Mouse (Mus musculus): ENCODE measurements around the gene Fbxw7. TPM values are rescaled to one million over a fixed set of nuclear protein-coding genes. Genes with fewer than 3 reads are reported as not detected.

Gene Fbxw7
- polyA plus RNA-seq, 1 experiment from 2014 or later, result 24.4 TPM

DNA sequence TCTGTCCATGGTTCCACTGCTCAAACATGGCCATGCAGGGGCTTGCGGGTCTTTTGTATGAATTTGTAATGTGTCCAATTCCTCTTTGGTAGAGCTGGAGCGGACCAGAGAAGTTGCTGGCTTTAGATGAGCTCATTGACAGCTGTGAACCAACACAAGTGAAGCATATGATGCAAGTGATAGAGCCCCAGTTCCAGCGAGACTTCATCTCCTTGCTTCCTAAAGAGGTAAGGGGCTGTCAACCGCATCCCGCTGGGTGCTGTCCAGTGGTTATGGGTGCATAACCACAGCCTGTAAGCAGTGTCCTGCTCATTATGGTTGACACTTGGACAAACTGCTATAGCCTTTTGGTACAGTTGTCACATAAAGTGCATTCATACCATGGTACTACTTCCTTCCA, 150.1 kb downstream of the Fbxw7 start:
- Histone ChIP-seq H3K4me3 (ENCODE audit: inconsistent target) (no peak overlapping the region), H3K79me2 (ENCODE audit: inconsistent target) (no peaks in the 10 kb centered on the region), H3K27ac (no peak overlapping the region), H3K36me3 (ENCODE audit: inconsistent target) (peaks cover 24% of the 10 kb centered on the region)
- 98% methylated on average over 5 of the region's 5 CpGs for WGBS (ENCODE audit: missing documents)

DNA sequence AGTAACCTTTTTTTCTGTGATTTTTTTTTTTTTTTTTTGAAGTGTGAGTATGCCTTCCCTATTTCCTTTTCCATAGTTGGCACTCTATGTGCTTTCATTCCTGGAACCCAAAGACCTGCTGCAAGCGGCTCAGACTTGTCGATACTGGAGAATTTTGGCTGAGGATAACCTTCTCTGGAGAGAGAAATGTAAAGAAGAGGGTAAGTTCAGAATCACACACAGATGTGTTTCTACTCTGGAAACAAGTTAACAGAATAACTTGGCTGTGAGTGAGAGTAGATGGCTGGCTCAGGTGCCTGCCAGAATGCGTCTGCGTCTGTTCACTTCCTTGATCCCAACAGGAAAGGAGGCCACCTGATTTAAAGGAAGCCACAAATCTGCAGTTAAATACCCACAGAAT, 152.3 kb downstream of the Fbxw7 start:
- H3K27ac ChIP-seq, result no peak overlapping the region
- peaks cover 42% of the 10 kb centered on the region for H3K36me3 ChIP-seq (ENCODE audit: inconsistent target)

DNA sequence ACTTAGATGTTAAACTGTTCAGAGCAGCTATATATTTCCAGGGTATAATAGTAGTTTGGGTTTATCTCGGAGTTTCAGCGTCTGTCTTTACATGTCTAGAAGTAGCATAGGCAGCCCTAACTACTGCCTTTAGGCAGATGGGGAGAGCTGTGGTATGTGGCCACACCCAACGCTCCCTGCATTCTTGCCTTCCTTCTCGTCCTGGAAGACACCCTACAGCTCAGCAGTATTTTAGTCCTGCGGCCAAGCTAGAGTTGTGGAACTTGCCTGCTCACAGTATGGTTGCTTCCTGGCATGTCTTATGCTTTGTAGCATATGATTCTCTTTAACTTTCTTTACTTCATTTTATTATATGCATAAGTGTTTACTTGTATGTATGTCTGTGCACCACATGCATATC, 156.5 kb downstream of the Fbxw7 start:
- 94% methylated on average over 5 of the region's 5 CpGs for WGBS (ENCODE audit: missing documents)

More for the DNA sequence above, 152.3 kb downstream of the Fbxw7 start:
- 95% methylated on average over 4 of the region's 4 CpGs for WGBS (ENCODE audit: missing documents)
- no peak overlapping the region for H3K4me3 ChIP-seq (ENCODE audit: inconsistent target)
- no peaks in the 10 kb centered on the region for H3K79me2 ChIP-seq (ENCODE audit: inconsistent target)

DNA sequence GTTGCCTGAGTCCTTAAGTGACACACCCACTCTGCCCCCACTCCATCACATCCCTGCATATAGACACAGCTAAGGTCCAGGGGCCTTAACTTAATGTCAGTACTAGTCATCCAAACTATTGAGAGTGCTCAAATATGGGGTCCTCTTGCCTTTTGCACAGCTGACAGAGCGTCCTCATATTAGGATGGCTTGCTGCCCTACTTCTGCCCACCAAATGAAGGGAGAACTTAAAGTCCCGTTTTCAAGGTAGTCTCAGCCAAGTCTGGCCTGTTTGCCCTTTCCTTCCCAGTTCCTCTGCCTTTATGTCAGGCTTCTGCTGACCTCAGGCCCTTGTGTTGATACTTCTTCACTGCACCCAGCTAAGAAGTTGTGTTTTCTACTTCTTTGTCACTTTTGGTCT, 157.8 kb downstream of the Fbxw7 start:
- H3K79me2 ChIP-seq (ENCODE audit: inconsistent target), result no peaks in the 10 kb centered on the region
- no peak overlapping the region for H3K4me3 ChIP-seq (ENCODE audit: inconsistent target)
- no peak overlapping the region for H3K27ac ChIP-seq
- 100% methylated on average over 2 of the region's 2 CpGs for WGBS (ENCODE audit: missing documents)
- H3K36me3 ChIP-seq (ENCODE audit: inconsistent target), result peaks cover 78% of the 10 kb centered on the region

More for the DNA sequence above, 156.5 kb downstream of the Fbxw7 start:
- H3K36me3 ChIP-seq (ENCODE audit: inconsistent target), result peaks cover 67% of the 10 kb centered on the region
- no peak overlapping the region for H3K27ac ChIP-seq
- H3K79me2 ChIP-seq (ENCODE audit: inconsistent target), result no peaks in the 10 kb centered on the region
- no peak overlapping the region for H3K4me3 ChIP-seq (ENCODE audit: inconsistent target)

DNA sequence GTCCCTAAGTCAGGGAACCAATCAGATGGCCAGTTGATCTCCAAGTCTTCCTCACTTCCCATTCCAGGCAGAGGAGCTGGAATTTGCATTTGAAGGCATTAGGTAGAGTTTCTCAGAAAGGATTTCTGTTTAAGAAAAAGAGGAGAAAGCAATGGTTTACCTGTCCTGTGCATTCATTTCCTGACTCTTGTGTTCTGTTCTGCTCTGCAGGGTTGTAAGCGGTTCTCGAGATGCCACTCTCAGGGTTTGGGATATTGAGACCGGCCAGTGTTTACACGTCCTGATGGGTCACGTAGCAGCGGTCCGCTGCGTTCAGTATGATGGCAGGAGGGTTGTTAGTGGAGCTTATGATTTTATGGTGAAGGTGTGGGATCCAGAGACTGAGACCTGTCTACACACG, 159.1 kb downstream of the Fbxw7 start:
- Histone ChIP-seq H3K4me3 (ENCODE audit: inconsistent target) (no peak overlapping the region), H3K79me2 (ENCODE audit: inconsistent target) (no peaks in the 10 kb centered on the region), H3K27ac (no peak overlapping the region), H3K36me3 (ENCODE audit: inconsistent target) (peaks cover 84% of the 10 kb centered on the region)
- WGBS (ENCODE audit: missing documents), result 91% methylated on average over 9 of the region's 9 CpGs

DNA sequence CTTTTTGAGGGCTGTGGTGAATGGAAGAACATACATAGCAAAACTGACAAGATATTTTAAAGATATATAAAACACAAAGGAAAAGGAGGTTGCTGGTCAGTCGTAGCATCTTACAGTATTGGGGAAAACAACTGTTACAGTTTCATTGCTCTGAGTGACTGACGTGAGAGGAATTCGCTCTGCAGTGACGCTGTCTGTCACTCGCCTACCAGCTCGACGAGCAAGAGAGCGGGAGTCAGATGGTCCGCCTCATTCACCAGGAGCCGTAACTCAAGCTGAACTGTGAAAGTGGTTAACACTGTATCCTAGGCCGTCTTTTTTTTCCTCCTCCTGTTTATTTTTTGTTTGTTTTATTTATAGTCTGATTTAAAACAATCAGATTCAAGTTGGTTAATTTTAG, 163.6 kb downstream of the Fbxw7 start:
- Histone ChIP-seq H3K36me3 (ENCODE audit: inconsistent target) (peaks cover 57% of the 10 kb centered on the region), H3K79me2 (ENCODE audit: inconsistent target) (no peaks in the 10 kb centered on the region), H3K4me3 (ENCODE audit: inconsistent target) (no peak overlapping the region), H3K27ac (no peak overlapping the region)
- 90% methylated on average over 7 of the region's 11 CpGs for WGBS (ENCODE audit: missing documents)

DNA sequence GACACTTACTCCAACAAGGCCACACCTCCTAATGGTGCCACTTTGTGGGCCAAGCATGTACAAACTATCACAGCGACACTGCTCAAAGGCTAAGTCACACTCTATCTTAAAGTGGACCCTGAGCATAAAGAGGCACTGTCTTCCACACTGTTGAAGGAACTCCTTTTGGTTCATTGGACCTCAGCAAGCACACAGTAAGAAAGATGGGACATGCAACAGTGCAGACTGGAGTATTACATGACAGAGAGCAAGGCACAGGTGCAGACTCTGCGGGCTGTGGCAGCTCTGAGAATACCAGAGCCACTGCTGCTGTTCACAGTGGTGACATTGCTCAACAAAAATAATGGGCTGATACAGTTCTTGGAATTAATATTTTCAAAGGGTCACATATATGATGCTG, 165.1 kb downstream of the Fbxw7 start:
- Histone ChIP-seq H3K27ac (no peak overlapping the region), H3K4me3 (ENCODE audit: inconsistent target) (no peak overlapping the region), H3K79me2 (ENCODE audit: inconsistent target) (no peaks in the 10 kb centered on the region), H3K36me3 (ENCODE audit: inconsistent target) (peaks cover 42% of the 10 kb centered on the region)
- 96% methylated on average over 2 of the region's 2 CpGs for WGBS (ENCODE audit: missing documents)

DNA sequence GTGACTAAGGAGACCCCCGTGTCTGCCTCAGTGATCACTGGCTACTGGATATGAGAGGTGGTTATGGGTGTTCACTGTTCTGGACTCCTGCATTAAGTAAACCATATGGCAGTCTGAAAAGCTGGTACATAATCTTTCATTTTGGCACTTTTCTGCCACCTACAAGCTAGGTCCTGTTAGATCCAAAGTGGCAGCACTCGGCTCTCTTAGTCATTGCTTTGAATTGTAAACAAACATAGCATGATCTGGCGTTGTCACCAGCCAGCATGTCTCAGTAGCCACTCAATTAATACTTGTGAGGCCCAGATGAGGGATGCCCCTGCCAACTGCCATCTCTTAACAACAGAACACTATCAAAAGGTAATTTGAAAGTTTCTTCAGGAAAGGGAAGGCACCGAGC, 167.6 kb downstream of the Fbxw7 start:
- Histone ChIP-seq H3K4me3 (ENCODE audit: inconsistent target) (no peak overlapping the region), H3K36me3 (ENCODE audit: inconsistent target) (peaks cover 18% of the 10 kb centered on the region; the same call in 1 of the 2 replicates), H3K27ac (no peak overlapping the region), H3K79me2 (ENCODE audit: inconsistent target) (no peaks in the 10 kb centered on the region)
- 95% methylated on average over 4 of the region's 4 CpGs for WGBS (ENCODE audit: missing documents)

DNA sequence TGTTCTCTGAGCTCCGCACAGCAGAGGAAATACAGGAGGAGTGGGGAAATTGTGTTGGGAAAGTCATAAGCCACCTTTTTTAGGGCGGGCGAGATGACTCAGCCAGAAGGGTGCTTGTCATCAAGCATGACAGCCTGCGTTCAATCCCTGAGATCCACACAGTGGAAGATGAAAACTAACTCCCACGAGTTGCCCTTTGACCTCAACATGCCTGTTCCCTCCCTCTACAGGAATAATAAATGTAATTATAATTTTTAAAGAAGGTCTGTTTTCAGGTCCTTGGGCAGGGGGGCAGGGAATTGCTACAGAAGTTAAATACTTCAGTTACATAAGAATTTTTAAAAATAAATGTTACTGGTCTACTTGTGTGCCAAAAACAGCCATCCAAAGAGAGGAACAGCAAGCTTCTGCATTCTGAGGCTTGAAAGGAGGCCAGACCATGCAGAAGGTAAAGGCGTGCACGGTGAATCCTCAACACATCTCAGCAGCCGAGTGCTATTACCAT, 170.1 kb downstream of the Fbxw7 start:
- Histone ChIP-seq H3K36me3 (ENCODE audit: inconsistent target) (no peaks in the 10 kb centered on the region), H3K79me2 (ENCODE audit: inconsistent target) (no peaks in the 10 kb centered on the region), H3K4me3 (ENCODE audit: inconsistent target) (no peak overlapping the region), H3K27ac (no peak overlapping the region)
- 82% methylated on average over 8 of the region's 8 CpGs for WGBS (ENCODE audit: missing documents)

DNA sequence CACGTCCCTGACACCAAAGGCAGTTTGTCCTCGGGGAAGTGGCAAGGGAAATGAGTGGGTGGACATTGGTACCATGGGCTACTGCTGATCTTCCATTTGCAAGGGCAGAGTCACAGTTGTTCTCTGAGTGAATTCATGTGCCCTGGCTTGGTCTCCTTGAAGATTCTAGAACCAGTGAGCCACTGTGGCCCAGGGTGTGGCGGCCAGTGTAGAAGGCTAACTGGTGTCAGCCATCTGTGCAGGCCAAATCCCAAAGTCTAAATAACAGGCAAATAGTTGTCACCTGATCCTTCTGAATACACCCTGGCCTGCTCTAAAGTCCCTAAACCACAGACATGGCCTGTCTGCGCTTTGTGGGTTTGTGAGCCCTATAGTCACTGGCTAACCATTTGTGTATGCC, 173.8 kb downstream of the Fbxw7 start:
- no peaks in the 10 kb centered on the region for H3K36me3 ChIP-seq (ENCODE audit: inconsistent target)
- no peaks in the 10 kb centered on the region for H3K79me2 ChIP-seq (ENCODE audit: inconsistent target)
- 94% methylated on average over 4 of the region's 4 CpGs for WGBS (ENCODE audit: missing documents)

DNA sequence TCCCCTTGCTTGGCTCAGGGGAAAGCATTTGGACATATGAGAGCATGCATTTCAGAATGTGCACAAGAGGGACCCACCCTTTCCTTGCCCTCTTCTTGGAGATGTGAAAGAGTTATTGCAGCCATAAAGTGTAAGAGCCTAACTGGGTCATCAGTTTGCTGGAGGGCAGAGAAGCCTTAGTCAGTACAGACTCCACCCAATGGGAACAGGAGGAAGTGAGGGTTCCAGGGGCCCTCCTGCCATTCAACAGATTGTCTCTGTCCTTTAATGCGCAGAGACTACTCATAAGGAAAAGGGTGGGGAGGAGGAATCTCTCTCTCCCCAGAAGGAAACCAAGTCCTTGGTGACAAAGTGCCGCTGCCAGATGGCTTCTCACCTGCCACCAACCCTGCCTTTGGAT, 190.2 kb downstream of the Fbxw7 start:
- Histone ChIP-seq H3K27ac (no peak overlapping the region), H3K79me2 (ENCODE audit: inconsistent target) (no peaks in the 10 kb centered on the region), H3K36me3 (ENCODE audit: inconsistent target) (no peaks in the 10 kb centered on the region), H3K4me3 (ENCODE audit: inconsistent target) (no peak overlapping the region)
- WGBS (ENCODE audit: missing documents), result 89% methylated on average over 2 of the region's 2 CpGs

More for the DNA sequence above, 173.8 kb downstream of the Fbxw7 start:
- H3K4me3 ChIP-seq (ENCODE audit: inconsistent target), result no peak overlapping the region
- H3K27ac ChIP-seq, result no peak overlapping the region

DNA sequence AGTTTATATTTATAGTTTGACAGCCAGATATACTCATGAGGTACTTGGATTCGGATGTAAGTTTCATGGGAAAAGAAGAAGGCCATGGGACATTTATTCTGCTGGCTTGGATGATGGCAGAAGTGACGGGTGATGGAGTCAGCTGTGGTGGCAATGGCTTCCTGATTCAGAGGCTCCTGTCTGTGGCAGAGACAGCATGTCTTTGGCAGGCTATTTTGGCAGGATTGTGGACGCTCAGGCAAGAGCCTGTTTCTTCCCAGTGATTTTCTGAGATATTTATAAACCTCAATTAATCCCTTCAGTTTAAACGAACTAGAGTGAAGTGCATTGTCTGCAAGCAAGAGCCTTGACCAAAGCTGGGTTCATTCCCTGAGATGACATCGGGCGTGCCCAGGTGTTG, 197.8 kb downstream of the Fbxw7 start:
- Histone ChIP-seq H3K36me3 (ENCODE audit: inconsistent target) (no peaks in the 10 kb centered on the region), H3K4me3 (ENCODE audit: inconsistent target) (no peak overlapping the region), H3K27ac (no peak overlapping the region), H3K79me2 (ENCODE audit: inconsistent target) (no peaks in the 10 kb centered on the region)
- 90% methylated on average over 6 of the region's 6 CpGs for WGBS (ENCODE audit: missing documents)

DNA sequence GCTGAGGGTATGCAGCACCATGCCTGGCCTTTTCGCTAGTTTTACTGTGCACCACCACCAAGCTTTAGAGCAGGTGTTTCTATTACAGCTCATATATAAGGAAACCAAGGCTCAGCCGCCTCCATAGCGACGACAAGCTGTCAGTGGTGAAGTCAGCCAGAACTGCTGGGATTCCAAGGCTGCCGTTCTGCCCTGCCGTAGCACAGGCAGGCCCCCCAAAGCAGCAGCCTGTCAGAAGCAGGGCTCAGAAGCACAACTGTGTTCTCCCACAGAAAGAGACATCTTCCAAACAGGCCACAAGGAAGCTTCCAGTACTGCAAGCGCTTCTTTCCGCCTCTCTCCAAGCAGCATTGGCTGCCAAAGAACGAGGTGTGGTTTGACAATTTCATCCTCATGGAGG, 200.6 kb downstream of the Fbxw7 start:
- H3K36me3 ChIP-seq (ENCODE audit: inconsistent target), result no peaks in the 10 kb centered on the region
- H3K4me3 ChIP-seq (ENCODE audit: inconsistent target), result no peak overlapping the region
- no peak overlapping the region for H3K27ac ChIP-seq
- WGBS (ENCODE audit: missing documents), result 94% methylated on average over 9 of the region's 9 CpGs
- no peaks in the 10 kb centered on the region for H3K79me2 ChIP-seq (ENCODE audit: inconsistent target)

DNA sequence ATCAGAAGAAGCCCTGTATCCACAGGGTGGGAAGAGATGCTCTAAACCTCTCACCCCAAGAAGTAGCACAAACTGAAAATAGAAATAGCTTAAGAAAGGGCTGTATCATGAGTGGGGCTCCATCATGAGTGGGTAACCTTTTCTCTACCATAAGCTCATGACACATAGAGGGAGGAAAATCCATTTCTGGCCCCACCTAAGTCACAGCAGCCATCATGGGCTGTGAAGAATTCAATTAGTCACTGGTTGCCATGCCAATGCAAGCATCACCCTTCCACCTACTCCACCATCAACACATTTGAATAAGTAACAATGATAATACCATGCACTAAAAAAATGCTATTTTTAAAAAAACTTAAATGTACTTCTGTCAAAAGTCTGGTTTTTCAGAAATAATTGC, 205.1 kb downstream of the Fbxw7 start:
- no peak overlapping the region for H3K4me3 ChIP-seq (ENCODE audit: inconsistent target)
- H3K27ac ChIP-seq, result no peak overlapping the region
- H3K36me3 ChIP-seq (ENCODE audit: inconsistent target), result no peaks in the 10 kb centered on the region
- H3K79me2 ChIP-seq (ENCODE audit: inconsistent target), result no peaks in the 10 kb centered on the region

DNA sequence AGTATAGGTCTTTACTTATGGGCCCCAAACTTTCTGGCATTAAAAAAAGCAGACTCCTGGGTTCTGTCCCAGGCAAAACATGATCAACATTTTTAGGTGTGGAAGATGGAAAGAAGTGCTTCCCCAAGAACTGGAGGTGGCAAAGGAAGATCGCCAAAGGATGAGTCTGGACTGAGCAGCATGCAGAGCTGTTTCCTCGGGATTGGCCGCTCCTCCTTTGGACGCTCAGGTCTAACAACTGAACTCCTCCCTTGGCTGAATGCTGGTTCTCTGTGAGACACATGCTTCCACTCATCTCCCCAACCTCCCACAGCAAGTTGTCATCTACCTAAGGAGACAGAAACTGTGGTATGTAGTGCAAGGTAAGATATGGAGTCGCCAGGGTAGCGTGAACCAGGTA, 206.7 kb downstream of the Fbxw7 start:
- Histone ChIP-seq H3K27ac (no peak overlapping the region), H3K4me3 (ENCODE audit: inconsistent target) (no peak overlapping the region), H3K79me2 (ENCODE audit: inconsistent target) (no peaks in the 10 kb centered on the region), H3K36me3 (ENCODE audit: inconsistent target) (no peaks in the 10 kb centered on the region)
- WGBS (ENCODE audit: missing documents), result 99% methylated on average over 6 of the region's 6 CpGs

DNA sequence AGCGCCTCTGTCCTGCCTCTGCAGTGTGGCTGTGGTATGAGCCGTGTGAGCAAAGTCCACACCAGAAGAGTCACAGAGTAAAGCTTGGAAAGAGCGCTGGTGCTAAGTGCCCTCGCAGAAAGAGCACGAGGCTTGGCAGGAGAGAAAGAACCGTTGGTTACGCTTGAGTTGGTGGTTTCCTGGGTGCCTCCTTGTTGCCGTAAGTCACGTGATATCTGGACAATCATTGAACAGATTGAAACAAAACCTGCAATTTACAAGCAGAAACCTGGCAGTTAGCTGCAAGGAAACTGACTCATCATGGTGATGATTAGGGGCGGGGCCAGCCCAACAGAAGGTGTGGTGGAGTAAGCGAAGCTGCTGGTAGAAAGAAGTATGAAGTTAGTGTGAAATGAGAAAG, 207.7 kb downstream of the Fbxw7 start:
- Histone ChIP-seq H3K36me3 (ENCODE audit: inconsistent target) (no peaks in the 10 kb centered on the region), H3K4me3 (ENCODE audit: inconsistent target) (no peak overlapping the region), H3K27ac (no peak overlapping the region), H3K79me2 (ENCODE audit: inconsistent target) (no peaks in the 10 kb centered on the region)
- 34% methylated on average over 11 of the region's 11 CpGs for WGBS (ENCODE audit: missing documents)
